Mouse (Mus musculus): ENCODE data around the gene Erich6. TPM values are rescaled to one million over a fixed set of nuclear protein-coding genes. Genes with fewer than 3 reads are reported as not detected.

Erich6 gene
- total and polyA plus RNA-seq, 3 experiments, result not detected

GRCm38 (mm10) chr3:58680943-58681637, 44.1 kb upstream of the Erich6 start:
- Histone ChIP-seq H3K4me1 (ENCODE audit: control insufficient read depth in 1 of 2, insufficient read depth in 2 of 2) (peaks cover 24 to 93% of the 10 kb centered on the region in 2 experiments), H3K27ac (ENCODE audit: insufficient read depth, low read depth) (peak overlapping the region; percentile 24; the same call in 1 of the 2 replicates), H3K36me3 (replicated peaks in 1 of 2; ENCODE audit: control insufficient read depth in 1 of 2, insufficient read depth in 1 of 2, low read length in 1 of 2) (peaks cover 67 to 89% of the 10 kb centered on the region in 2 experiments), H3K4me3 (replicated peaks in 1 of 3; ENCODE audit: low read depth in 2 of 3, low read length in 2 of 3, poor library complexity in 1 of 3) (peak overlapping the region in 2 of 3 experiments; percentile 13 to 44), H3K4me2 (ENCODE audit: insufficient read depth, low read depth, poor library complexity, severe bottlenecking) (peak overlapping the region; percentile 77), H3K9ac (ENCODE audit: insufficient read depth, low read depth) (peak overlapping the region; percentile 44; the same call in 1 of the 2 replicates), H3K79me2 (replicated peaks; ENCODE audit: control insufficient read depth, extremely low read depth, insufficient read depth, poor library complexity, severe bottlenecking) (peaks cover 96% of the 10 kb centered on the region), H3K27me3 (replicated peaks) (no peaks in the 10 kb centered on the region), H3K9me3 (replicated peaks; ENCODE audit: low read length) (no peaks in the 10 kb centered on the region)
- in situ Hi-C loops (cut with MboI; ENCODE audit: low pct_ligation_motif_present, low pct_unique_long_range_greater_than_20kb, low sequenced_read_pairs) (loop anchor here (25.0 kb wide), 1 partner anchor 269 kb away; the partner anchor contains the start of gene Tsc22d2), dilution Hi-C loops (cut with MboI; ENCODE audit: extremely low pct_ligation_motif_present, extremely low pct_unique_long_range_greater_than_20kb, low sequenced_read_pairs) (no loop called here)
- no peak for DNase-seq (ENCODE audit: extremely low read depth)
- TF ChIP-seq MYC (IDR thresholded peaks at IDR 0.05; ENCODE audit: low read depth, low read length) (no peak), CHD1 (IDR thresholded peaks at IDR 0.05; ENCODE audit: low read depth, low read length) (peak; percentile 91; the same call in 1 of the 2 replicates), ZKSCAN1 (IDR thresholded peaks at IDR 0.05; ENCODE audit: borderline replicate concordance, low read depth, low read length) (no peak), USF2 (conservative IDR thresholded peaks at IDR 0.05; ENCODE audit: low read depth, low read length) (no peak), CHD2 (IDR thresholded peaks at IDR 0.05; ENCODE audit: low read length) (no peak), MXI1 (IDR thresholded peaks at IDR 0.05; ENCODE audit: low read depth, low read length) (no peak), SIN3A (IDR thresholded peaks at IDR 0.05; ENCODE audit: low read length) (0 out of 2 replicates have a peak, but pooled peaks have one; percentile 39), RAD21 (IDR thresholded peaks at IDR 0.05; ENCODE audit: low read depth, low read length) (no peak), UBTF (IDR thresholded peaks at IDR 0.05; ENCODE audit: low read depth, low read length) (0 out of 2 replicates have a peak, but pooled peaks have one; percentile 10)

GRCm38 (mm10) chr3:58679996-58680395, 43.0 kb upstream of the Erich6 start:
- peaks cover 70 to 89% of the 10 kb centered on the region in 2 experiments for H3K36me3 ChIP-seq (replicated peaks in 1 of 2; ENCODE audit: control insufficient read depth in 1 of 2, insufficient read depth in 1 of 2, low read length in 1 of 2)
- in situ Hi-C loops (cut with MboI; ENCODE audit: low pct_ligation_motif_present, low pct_unique_long_range_greater_than_20kb, low sequenced_read_pairs), result loop anchor here (25.0 kb wide), 1 partner anchor 268 kb away; the partner anchor contains the start of gene Tsc22d2
- H3K4me2 ChIP-seq (ENCODE audit: insufficient read depth, low read depth, poor library complexity, severe bottlenecking), result peak overlapping the region; percentile 76
- H3K27me3 ChIP-seq (replicated peaks), result no peaks in the 10 kb centered on the region
- peaks cover 96% of the 10 kb centered on the region for H3K79me2 ChIP-seq (replicated peaks; ENCODE audit: control insufficient read depth, extremely low read depth, insufficient read depth, poor library complexity, severe bottlenecking)
- peak overlapping the region in 1 of 3 experiments; percentile 11 for H3K4me3 ChIP-seq (replicated peaks in 1 of 3; ENCODE audit: low read depth in 2 of 3, low read length in 2 of 3, poor library complexity in 1 of 3)
- TF ChIP-seq POLR2A (IDR thresholded peaks at IDR 0.05; ENCODE audit: low read depth, low read length), result no peak
- TF ChIP-seq EP300 (IDR thresholded peaks at IDR 0.05; ENCODE audit: low read length), result no peak
- no peak for TF ChIP-seq UBTF (IDR thresholded peaks at IDR 0.05; ENCODE audit: low read depth, low read length)
- TF ChIP-seq MAX (IDR thresholded peaks at IDR 0.05; ENCODE audit: low read length), result no peak
- no peak for TF ChIP-seq ELF1 (IDR thresholded peaks at IDR 0.05; ENCODE audit: low read depth, low read length)
- DNase-seq (ENCODE audit: extremely low read depth), result no peak
- dilution Hi-C loops (cut with MboI; ENCODE audit: extremely low pct_ligation_motif_present, extremely low pct_unique_long_range_greater_than_20kb, low sequenced_read_pairs), result no loop called here
- H3K9me3 ChIP-seq (replicated peaks; ENCODE audit: low read length), result no peaks in the 10 kb centered on the region
- peaks cover 30 to 93% of the 10 kb centered on the region in 2 experiments for H3K4me1 ChIP-seq (ENCODE audit: control insufficient read depth in 1 of 2, insufficient read depth in 2 of 2)
- peak overlapping the region; percentile 51 for H3K27ac ChIP-seq (ENCODE audit: insufficient read depth, low read depth)
- peak overlapping the region; percentile 44; the same call in 1 of the 2 replicates for H3K9ac ChIP-seq (ENCODE audit: insufficient read depth, low read depth)

Measured in CH12.LX (cell line).